Comparison of ENCODE assay signal across 8 mouse cellular contexts in the genomic region with DNA sequence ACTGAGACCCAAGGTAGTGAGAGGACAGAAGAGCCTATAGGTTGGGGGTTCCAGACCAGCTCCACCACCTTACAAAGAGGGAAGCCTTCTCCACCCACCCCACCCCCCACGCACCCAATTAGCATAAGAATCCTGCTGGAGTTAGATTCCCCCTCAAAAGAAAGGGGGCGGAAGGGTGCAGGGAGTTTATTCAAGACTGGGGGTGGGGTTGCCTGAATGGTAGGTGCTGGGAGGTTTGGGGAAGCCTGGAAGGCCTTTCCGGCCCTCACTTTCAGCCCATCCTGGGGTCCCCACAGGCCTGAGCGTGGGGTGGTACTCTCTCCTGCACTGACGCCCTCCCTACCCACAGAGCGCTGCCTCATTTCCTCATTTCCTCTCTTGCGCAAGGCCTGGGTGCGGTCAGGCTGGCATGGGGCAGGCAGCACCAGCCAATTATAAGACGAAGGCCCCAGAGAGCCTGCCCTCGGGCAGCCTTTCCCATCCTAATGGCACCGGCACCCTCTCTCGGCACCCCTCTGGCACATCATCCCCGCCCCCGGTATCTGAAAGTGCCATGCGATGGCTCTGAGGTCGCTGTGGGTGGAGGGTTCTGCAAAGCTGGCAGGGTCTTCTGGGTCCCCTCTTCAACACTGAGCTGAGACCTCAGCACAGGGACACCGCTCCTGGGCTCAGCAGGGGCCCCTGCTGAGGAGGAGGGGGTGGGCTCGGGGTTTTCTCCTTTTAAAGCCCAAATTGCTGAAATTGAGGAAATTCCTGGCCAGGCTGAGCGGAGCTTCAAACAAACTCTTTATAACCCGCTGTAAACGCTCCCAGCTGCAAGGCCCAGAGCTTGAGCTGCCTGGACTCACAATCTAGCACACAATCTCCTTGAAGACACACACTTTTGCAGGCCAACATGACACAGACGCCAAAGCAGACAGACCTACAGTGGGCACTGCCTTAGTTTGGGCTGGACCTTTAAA. TPM values are rescaled to one million over a fixed set of nuclear protein-coding genes. Genes with fewer than 3 reads are reported as not detected.
A peak's percentile ranks its signal among the peaks of the same experiment; 100 is the strongest.
DNase-seq lines count a peak whose midpoint lies in the region; ATAC-seq lines count a peak whose summit lies in the region.

No protein-coding gene starts in this region.

- H3K4me3 ChIP-seq in forebrain, embryonic 11.5 days (ENCODE audit: low read depth, low read length), result no peak overlapping the region
- H3K4me3 ChIP-seq in hindbrain, embryonic 14.5 days (replicated peaks; ENCODE audit: low read length), result peak overlapping the region; percentile 5; the same call in 1 of the 2 replicates
- peak overlapping the region; percentile 3; the same call in 1 of the 2 replicates for H3K4me3 ChIP-seq in liver, embryonic 13.5 days (replicated peaks)
- 0 out of 2 replicates have a peak overlapping the region, but pooled peaks have one; percentile 7 for H3K4me3 ChIP-seq in neural tube, embryonic 12.5 days

- no peaks in the 10 kb centered on the region for H3K9me3 ChIP-seq in forebrain, embryonic 11.5 days (ENCODE audit: control insufficient read depth, low read length)
- no peaks in the 10 kb centered on the region for H3K9me3 ChIP-seq in hindbrain, embryonic 14.5 days (ENCODE audit: control insufficient read depth, low read length)
- H3K9me3 ChIP-seq in liver, embryonic 13.5 days (replicated peaks), result no peaks in the 10 kb centered on the region
- H3K9me3 ChIP-seq in neural tube, embryonic 12.5 days, result no peaks in the 10 kb centered on the region

- no peak overlapping the region for H3K27ac ChIP-seq in forebrain, embryonic 11.5 days (ENCODE audit: low read depth, low read length)
- 0 out of 2 replicates have a peak overlapping the region, but pooled peaks have one; percentile 14 for H3K27ac ChIP-seq in hindbrain, embryonic 14.5 days
- peak overlapping the region; percentile 41 for H3K27ac ChIP-seq in liver, embryonic 13.5 days
- no peak overlapping the region for H3K27ac ChIP-seq in neural tube, embryonic 12.5 days

- H3K9ac ChIP-seq in forebrain, embryonic 11.5 days (ENCODE audit: low read length), result no peak overlapping the region; the same call in 1 of the 2 replicates
- H3K9ac ChIP-seq in hindbrain, embryonic 14.5 days, result peak overlapping the region; percentile 39; the same call in 1 of the 2 replicates
- H3K9ac ChIP-seq in liver, embryonic 13.5 days, result 0 out of 2 replicates have a peak overlapping the region, but pooled peaks have one; percentile 2
- H3K9ac ChIP-seq in neural tube, embryonic 12.5 days, result peak overlapping the region; percentile 38; the same call in 1 of the 2 replicates

- peaks cover 23% of the 10 kb centered on the region for H3K4me1 ChIP-seq in forebrain, embryonic 11.5 days (replicated peaks; ENCODE audit: control insufficient read depth, insufficient read depth, low read length)
- peaks cover 38% of the 10 kb centered on the region; the same call in 1 of the 2 replicates for H3K4me1 ChIP-seq in hindbrain, embryonic 14.5 days (replicated peaks; ENCODE audit: control insufficient read depth, insufficient read depth, low read length)
- peaks cover 54% of the 10 kb centered on the region for H3K4me1 ChIP-seq in liver, embryonic 13.5 days (replicated peaks)
- H3K4me1 ChIP-seq in neural tube, embryonic 12.5 days, result peaks cover 48% of the 10 kb centered on the region

- DNase-seq in 3T3-L1 (ENCODE audit: low read depth, low spot score) (peak; percentile 76), MN1 (ENCODE audit: low spot score) (peak; percentile 67)
- no peak for DNase-seq in forebrain, embryonic 11.5 days (ENCODE audit: low spot score)
- no peak for DNase-seq in hindbrain, embryonic 14.5 days (ENCODE audit: low spot score)
- DNase-seq in liver, embryonic 13.5 days, result peak; percentile 37
- no peak for DNase-seq in testis, postnatal 10 days (ENCODE audit: low spot score)

- peaks cover 35% of the 10 kb centered on the region for H3K27me3 ChIP-seq in forebrain, embryonic 11.5 days (ENCODE audit: control insufficient read depth, insufficient read depth, low read length)
- H3K27me3 ChIP-seq in hindbrain, embryonic 14.5 days (ENCODE audit: control insufficient read depth, insufficient read depth, low read length), result peaks cover 50% of the 10 kb centered on the region
- H3K27me3 ChIP-seq in liver, embryonic 13.5 days, result peaks cover 88% of the 10 kb centered on the region
- peaks cover 52% of the 10 kb centered on the region for H3K27me3 ChIP-seq in neural tube, embryonic 12.5 days (replicated peaks)

- H3K36me3 ChIP-seq in forebrain, embryonic 11.5 days (ENCODE audit: control insufficient read depth, insufficient read depth, low read length), result no peaks in the 10 kb centered on the region
- no peaks in the 10 kb centered on the region for H3K36me3 ChIP-seq in hindbrain, embryonic 14.5 days (replicated peaks; ENCODE audit: control insufficient read depth, insufficient read depth)
- no peaks in the 10 kb centered on the region for H3K36me3 ChIP-seq in liver, embryonic 13.5 days
- no peaks in the 10 kb centered on the region for H3K36me3 ChIP-seq in neural tube, embryonic 12.5 days

- WGBS in forebrain, embryonic 11.5 days, result 10% methylated on average over 22 of the region's 22 CpGs
- 14% methylated on average over 22 of the region's 22 CpGs for WGBS in hindbrain, embryonic 14.5 days
- 11% methylated on average over 22 of the region's 22 CpGs for WGBS in liver, embryonic 13.5 days (ENCODE audit: insufficient replicate concordance)
- WGBS in neural tube, embryonic 12.5 days, result 9% methylated on average over 22 of the region's 22 CpGs

- no peak for ATAC-seq in forebrain, embryonic 11.5 days (replicated peaks; ENCODE audit: low FRiP score)
- ATAC-seq in hindbrain, embryonic 14.5 days (ENCODE audit: low FRiP score), result no peak
- no peak for ATAC-seq in liver, embryonic 13.5 days (ENCODE audit: low read depth)
- ATAC-seq in neural tube, embryonic 12.5 days (ENCODE audit: low FRiP score, low read depth), result no peak
- ATAC-seq in frontal cortex, adult (ENCODE audit: low TSS enrichment), result no peak

- H3K4me2 ChIP-seq in forebrain, embryonic 11.5 days (ENCODE audit: low read depth, low read length, severe bottlenecking), result peak overlapping the region; percentile 26; the same call in 1 of the 2 replicates
- peak overlapping the region; percentile 98 for H3K4me2 ChIP-seq in hindbrain, embryonic 14.5 days (replicated peaks)
- peak overlapping the region; percentile 34 for H3K4me2 ChIP-seq in liver, embryonic 13.5 days
- peak overlapping the region; percentile 44 for H3K4me2 ChIP-seq in neural tube, embryonic 12.5 days (replicated peaks)

RNA-seq across cellular contexts. Expression of a gene that starts 11.8 kb away (rescaled TPM):
- polyA plus RNA-seq in forebrain, embryonic 11.5 days (2014; fragmentation: Nextera tagmentation; extraction: Ambion mirVana), result 0.76 and 1.1 TPM in 2 replicates
- polyA plus RNA-seq in hindbrain, embryonic 14.5 days (2014; fragmentation: Nextera tagmentation; extraction: Ambion mirVana), result 0.22 and 1.1 TPM in 2 replicates
- polyA plus RNA-seq in liver, embryonic 13.5 days (2015; fragmentation: Nextera tagmentation; extraction: Ambion mirVana), result 5.5 and 6.5 TPM in 2 replicates
- 0.29 and 0.79 TPM in 2 replicates for polyA plus RNA-seq in neural tube, embryonic 12.5 days (2016; fragmentation: Nextera tagmentation; extraction: Ambion mirVana)

RNA-seq across cellular contexts. Expression of a gene that starts 13.8 kb away (rescaled TPM):
- 19.3 and 19.7 TPM in 2 replicates for polyA plus RNA-seq in forebrain, embryonic 11.5 days (2014; fragmentation: Nextera tagmentation; extraction: Ambion mirVana)
- 6.2 and 6.7 TPM in 2 replicates for polyA plus RNA-seq in hindbrain, embryonic 14.5 days (2014; fragmentation: Nextera tagmentation; extraction: Ambion mirVana)
- 2.5 and 3.0 TPM in 2 replicates for polyA plus RNA-seq in liver, embryonic 13.5 days (2015; fragmentation: Nextera tagmentation; extraction: Ambion mirVana)
- 15.4 and 18.7 TPM in 2 replicates for polyA plus RNA-seq in neural tube, embryonic 12.5 days (2016; fragmentation: Nextera tagmentation; extraction: Ambion mirVana)

RNA-seq across cellular contexts. Expression of a gene that starts 26.9 kb away (rescaled TPM):
- polyA plus RNA-seq in forebrain, embryonic 11.5 days (2014; fragmentation: Nextera tagmentation; extraction: Ambion mirVana), result 0.21 and 0.48 TPM in 2 replicates
- polyA plus RNA-seq in hindbrain, embryonic 14.5 days (2014; fragmentation: Nextera tagmentation; extraction: Ambion mirVana), result not detected in 2 replicates
- not detected in 2 replicates for polyA plus RNA-seq in liver, embryonic 13.5 days (2015; fragmentation: Nextera tagmentation; extraction: Ambion mirVana)
- 0.09 and 0.23 TPM in 2 replicates for polyA plus RNA-seq in neural tube, embryonic 12.5 days (2016; fragmentation: Nextera tagmentation; extraction: Ambion mirVana)

RNA-seq across cellular contexts. Expression of a gene that starts 35.7 kb away (rescaled TPM):
- polyA plus RNA-seq in forebrain, embryonic 11.5 days (2014; fragmentation: Nextera tagmentation; extraction: Ambion mirVana), result 55.6 and 64.7 TPM in 2 replicates
- polyA plus RNA-seq in hindbrain, embryonic 14.5 days (2014; fragmentation: Nextera tagmentation; extraction: Ambion mirVana), result 60.6 and 61.8 TPM in 2 replicates
- 29.0 and 33.7 TPM in 2 replicates for polyA plus RNA-seq in liver, embryonic 13.5 days (2015; fragmentation: Nextera tagmentation; extraction: Ambion mirVana)
- 53.2 and 56.4 TPM in 2 replicates for polyA plus RNA-seq in neural tube, embryonic 12.5 days (2016; fragmentation: Nextera tagmentation; extraction: Ambion mirVana)

RNA-seq across cellular contexts. Expression of a gene that starts 39.0 kb away (rescaled TPM):
- polyA plus RNA-seq in forebrain, embryonic 11.5 days (2014; fragmentation: Nextera tagmentation; extraction: Ambion mirVana), result 38.2 and 39.2 TPM in 2 replicates
- 27.5 and 33.3 TPM in 2 replicates for polyA plus RNA-seq in hindbrain, embryonic 14.5 days (2014; fragmentation: Nextera tagmentation; extraction: Ambion mirVana)
- 20.8 and 22.0 TPM in 2 replicates for polyA plus RNA-seq in liver, embryonic 13.5 days (2015; fragmentation: Nextera tagmentation; extraction: Ambion mirVana)
- polyA plus RNA-seq in neural tube, embryonic 12.5 days (2016; fragmentation: Nextera tagmentation; extraction: Ambion mirVana), result 46.7 and 48.3 TPM in 2 replicates

Comparison
In these comparisons a context has a peak if more than half of its experiments do, and no peak if none do; other contexts are left out.
1. DNase-seq: peak in 3T3-L1 (single experiment), MN1 (single experiment) and liver, embryonic 13.5 days (single experiment); none in forebrain, embryonic 11.5 days (single experiment), hindbrain, embryonic 14.5 days (single experiment) and testis, postnatal 10 days (single experiment).
2. H3K27ac ChIP-seq: peak in hindbrain, embryonic 14.5 days (single experiment) and liver, embryonic 13.5 days (single experiment); none in forebrain, embryonic 11.5 days (single experiment) and neural tube, embryonic 12.5 days (single experiment).
3. H3K4me2 ChIP-seq: peak in every context shown above with its lines; median percentile 98 in hindbrain, embryonic 14.5 days; 44 in neural tube, embryonic 12.5 days; 34 in liver, embryonic 13.5 days; 26 in forebrain, embryonic 11.5 days.